Mouse (Mus musculus) fat pad, adult 2 months (tissue): ENCODE measurements around the gene Cend1.

Source experiments
- DNase-seq: peaks from one replicate; pipeline ENCODE4 v3.0.0-alpha.2; 2011; ENCODE audit warnings: low read depth, low spot score; ENCODE audit errors: extremely low read depth

The Cend1 gene

GRCm38 (mm10) chr7:141394158-141394557, 35.1 kb downstream of the Cend1 start:
- DNase-seq = peak; percentile 79

GRCm38 (mm10) chr7:141392552-141393222, 36.6 kb downstream of the Cend1 start:
- DNase-seq = no peak

GRCm38 (mm10) chr7:141391625-141392551, 37.4 kb downstream of the Cend1 start, which contains the start of gene Taldo1:
Gene Taldo1 (plus strand): TSS chr7:141392199.
- DNase-seq = no peak

GRCm38 (mm10) chr7:141390326-141391259, 38.7 kb downstream of the Cend1 start:
- no peak for DNase-seq

- no peak for DNase-seq
Measured at GRCm38 (mm10) chr7:141388487-141389109, 40.7 kb downstream of the Cend1 start.

GRCm38 (mm10) chr7:141387807-141388486, 41.3 kb downstream of the Cend1 start:
- DNase-seq = no peak

GRCm38 (mm10) chr7:141381068-141381835, 48.0 kb downstream of the Cend1 start:
- peak; percentile 81 for DNase-seq

- DNase-seq = no peak
Measured at GRCm38 (mm10) chr7:141379584-141379983, 49.7 kb downstream of the Cend1 start.
